Mouse (Mus musculus): ENCODE data around the gene Scn8a. TPM values are rescaled to one million over a fixed set of nuclear protein-coding genes. Genes with fewer than 3 reads are reported as not detected.
A peak's percentile ranks its signal among the peaks of the same experiment; 100 is the strongest.

The Scn8a gene
- polyA plus RNA-seq, 2 experiments: 4.7 to 8.4 TPM

GRCm38 (mm10) chr15:100971443-100971842 lies 101.8 kb downstream of the Scn8a start:
- DNase-seq (ENCODE audit: low spot score) (no peak), ATAC-seq (ENCODE audit: low FRiP score, low read depth) (no peak)
- Histone ChIP-seq H3K27me3 (ENCODE audit: control insufficient read depth, insufficient read depth, low read length) (no peaks in the 10 kb centered on the region), H3K36me3 (ENCODE audit: control insufficient read depth, insufficient read depth, low read length) (no peaks in the 10 kb centered on the region), H3K9me3 (ENCODE audit: control insufficient read depth, low read length) (no peaks in the 10 kb centered on the region), H3K4me2 (replicated peaks; ENCODE audit: low read depth, low read length, severe bottlenecking) (no peak overlapping the region), H3K4me1 (ENCODE audit: control insufficient read depth, insufficient read depth, low read length) (peaks cover 3% of the 10 kb centered on the region; the same call in 1 of the 2 replicates), H3K27ac (replicated peaks; ENCODE audit: low read depth, low read length) (no peak overlapping the region), H3K4me3 (replicated peaks; ENCODE audit: low read length) (no peak overlapping the region), H3K9ac (ENCODE audit: low read depth, low read length, severe bottlenecking) (no peak overlapping the region)
- 79% methylated on average over 11 of the region's 11 CpGs for WGBS
- TF ChIP-seq POLR2A (IDR thresholded peaks at IDR 0.05; ENCODE audit: borderline replicate concordance, extremely low read depth, insufficient read depth, insufficient read length): no peak

- WGBS: 30% methylated on average over 11 of the region's 11 CpGs
These were observed 103.1 kb downstream of the Scn8a start for GRCm38 (mm10) chr15:100972795-100973194.

GRCm38 (mm10) chr15:100974679-100975078 lies 105.0 kb downstream of the Scn8a start:
- DNase-seq (ENCODE audit: low spot score): no peak

More at GRCm38 (mm10) chr15:100972795-100973194, 103.1 kb downstream of the Scn8a start:
- no peak overlapping the region for H3K4me3 ChIP-seq (replicated peaks; ENCODE audit: low read length)
- H3K9ac ChIP-seq (ENCODE audit: low read depth, low read length, severe bottlenecking): no peak overlapping the region
- H3K27ac ChIP-seq (replicated peaks; ENCODE audit: low read depth, low read length): no peak overlapping the region
- no peak for DNase-seq (ENCODE audit: low spot score)
- H3K4me1 ChIP-seq (ENCODE audit: control insufficient read depth, insufficient read depth, low read length): peaks cover 3% of the 10 kb centered on the region; the same call in 1 of the 2 replicates
- H3K36me3 ChIP-seq (ENCODE audit: control insufficient read depth, insufficient read depth, low read length): no peaks in the 10 kb centered on the region
- TF ChIP-seq POLR2A (IDR thresholded peaks at IDR 0.05; ENCODE audit: borderline replicate concordance, extremely low read depth, insufficient read depth, insufficient read length): no peak
- no peaks in the 10 kb centered on the region for H3K27me3 ChIP-seq (ENCODE audit: control insufficient read depth, insufficient read depth, low read length)
- H3K4me2 ChIP-seq (replicated peaks; ENCODE audit: low read depth, low read length, severe bottlenecking): no peak overlapping the region
- ATAC-seq (ENCODE audit: low FRiP score, low read depth): no peak
- no peaks in the 10 kb centered on the region for H3K9me3 ChIP-seq (ENCODE audit: control insufficient read depth, low read length)

GRCm38 (mm10) chr15:100983427-100984153 lies 113.9 kb downstream of the Scn8a start:
- ATAC-seq (ENCODE audit: low FRiP score, low read depth) (peak; percentile 85), DNase-seq (ENCODE audit: low spot score) (peak; percentile 58)
- Histone ChIP-seq H3K36me3 (ENCODE audit: control insufficient read depth, insufficient read depth, low read length) (no peaks in the 10 kb centered on the region), H3K27me3 (ENCODE audit: control insufficient read depth, insufficient read depth, low read length) (no peaks in the 10 kb centered on the region), H3K4me3 (replicated peaks; ENCODE audit: low read length) (peak overlapping the region; percentile 55), H3K27ac (replicated peaks; ENCODE audit: low read depth, low read length) (no peak overlapping the region), H3K4me2 (replicated peaks; ENCODE audit: low read depth, low read length, severe bottlenecking) (peak overlapping the region; percentile 77), H3K4me1 (ENCODE audit: control insufficient read depth, insufficient read depth, low read length) (0 out of 2 replicates have a peak, but pooled peaks cover 3% of the 10 kb centered on the region), H3K9ac (ENCODE audit: low read depth, low read length, severe bottlenecking) (peak overlapping the region; percentile 55), H3K9me3 (ENCODE audit: control insufficient read depth, low read length) (no peaks in the 10 kb centered on the region)
- under 1% methylated on average over 46 of the region's 46 CpGs for WGBS
- TF ChIP-seq POLR2A (IDR thresholded peaks at IDR 0.05; ENCODE audit: borderline replicate concordance, extremely low read depth, insufficient read depth, insufficient read length): no peak

More at GRCm38 (mm10) chr15:100974679-100975078, 105.0 kb downstream of the Scn8a start:
- no peak overlapping the region for H3K9ac ChIP-seq (ENCODE audit: low read depth, low read length, severe bottlenecking)
- no peak overlapping the region for H3K4me2 ChIP-seq (replicated peaks; ENCODE audit: low read depth, low read length, severe bottlenecking)
- no peaks in the 10 kb centered on the region for H3K9me3 ChIP-seq (ENCODE audit: control insufficient read depth, low read length)
- peaks cover 3% of the 10 kb centered on the region; the same call in 1 of the 2 replicates for H3K4me1 ChIP-seq (ENCODE audit: control insufficient read depth, insufficient read depth, low read length)
- H3K27me3 ChIP-seq (ENCODE audit: control insufficient read depth, insufficient read depth, low read length): no peaks in the 10 kb centered on the region
- no peak for TF ChIP-seq POLR2A (IDR thresholded peaks at IDR 0.05; ENCODE audit: borderline replicate concordance, extremely low read depth, insufficient read depth, insufficient read length)
- H3K4me3 ChIP-seq (replicated peaks; ENCODE audit: low read length): no peak overlapping the region
- no peak overlapping the region for H3K27ac ChIP-seq (replicated peaks; ENCODE audit: low read depth, low read length)
- no peak for ATAC-seq (ENCODE audit: low FRiP score, low read depth)
- WGBS: 88% methylated on average over 1 of the region's 1 CpGs
- H3K36me3 ChIP-seq (ENCODE audit: control insufficient read depth, insufficient read depth, low read length): no peaks in the 10 kb centered on the region

GRCm38 (mm10) chr15:100984154-100984893 lies 114.7 kb downstream of the Scn8a start:
- H3K9me3 ChIP-seq (ENCODE audit: control insufficient read depth, low read length): no peaks in the 10 kb centered on the region
- no peak overlapping the region for H3K27ac ChIP-seq (replicated peaks; ENCODE audit: low read depth, low read length)
- H3K36me3 ChIP-seq (ENCODE audit: control insufficient read depth, insufficient read depth, low read length): no peaks in the 10 kb centered on the region
- 0 out of 2 replicates have a peak, but pooled peaks cover 3% of the 10 kb centered on the region for H3K4me1 ChIP-seq (ENCODE audit: control insufficient read depth, insufficient read depth, low read length)
- DNase-seq (ENCODE audit: low spot score): no peak
- H3K4me3 ChIP-seq (replicated peaks; ENCODE audit: low read length): peak overlapping the region; percentile 55
- WGBS: 16% methylated on average over 12 of the region's 12 CpGs
- H3K4me2 ChIP-seq (replicated peaks; ENCODE audit: low read depth, low read length, severe bottlenecking): peak overlapping the region; percentile 77
- ATAC-seq (ENCODE audit: low FRiP score, low read depth): no peak
- H3K27me3 ChIP-seq (ENCODE audit: control insufficient read depth, insufficient read depth, low read length): no peaks in the 10 kb centered on the region
- H3K9ac ChIP-seq (ENCODE audit: low read depth, low read length, severe bottlenecking): peak overlapping the region; percentile 55
- TF ChIP-seq POLR2A (IDR thresholded peaks at IDR 0.05; ENCODE audit: borderline replicate concordance, extremely low read depth, insufficient read depth, insufficient read length): no peak

Measured in limb, embryonic 14.5 days (tissue).